Mouse (Mus musculus) lung, postnatal 0 days (tissue): ENCODE data around the gene Prkg1. TPM values are rescaled to one million over a fixed set of nuclear protein-coding genes. Genes with fewer than 3 reads are reported as not detected.

Source experiments
- ATAC-seq: fragments of 200-750 bp; cut with Nextera tagmentation; 2 replicates; pipeline ENCODE4 v1.8.0; 2017; ENCODE audit warnings: moderate library complexity
- DNase-seq: peaks from one replicate; pipeline ENCODE4 v3.0.0-alpha.2; 2016; ENCODE audit warnings: low spot score
- H3K27ac ChIP-seq: fragments of 300-500 bp; sonication (generic); 2 replicates; pipeline ENCODE4 v1.5.1; 2014; ENCODE audit warnings: antibody characterized with exemption, mild to moderate bottlenecking, low read length, mixed read lengths
- H3K27me3 ChIP-seq: fragments of 300-500 bp; sonication (generic); replicated peaks from 2 replicates; pipeline ENCODE4 v1.6.1; 2014; ENCODE audit warnings: low read length, mixed read lengths; ENCODE audit not compliant: insufficient read depth
- H3K36me3 ChIP-seq: fragments of 300-500 bp; sonication (generic); 2 replicates; pipeline ENCODE4 v1.6.1; 2014; ENCODE audit warnings: low read length, mixed read lengths; ENCODE audit not compliant: insufficient read depth
- H3K4me1 ChIP-seq: fragments of 300-500 bp; sonication (generic); 2 replicates; pipeline ENCODE4 v1.6.1; 2014; ENCODE audit warnings: antibody characterized with exemption, low read depth, low read length, mixed read lengths; ENCODE audit not compliant: insufficient read depth
- H3K4me2 ChIP-seq: fragments of 300-500 bp; sonication (generic); replicated peaks from 2 replicates; pipeline ENCODE4 v1.6.1; 2014; ENCODE audit warnings: low read depth, mild to moderate bottlenecking, low read length, moderate library complexity, mixed read lengths
- H3K4me3 ChIP-seq: fragments of 300-500 bp; sonication (generic); 2 replicates; pipeline ENCODE4 v1.5.1; 2014; ENCODE audit warnings: low read depth, low read length
- H3K9ac ChIP-seq: fragments of 300-500 bp; sonication (generic); replicated peaks from 2 replicates; pipeline ENCODE4 v1.6.1; 2014; ENCODE audit warnings: low read depth, mild to moderate bottlenecking
- H3K9me3 ChIP-seq: fragments of 300-500 bp; sonication (generic); 2 replicates; pipeline ENCODE4 v1.6.1; 2016; ENCODE audit warnings: low read length, mixed read lengths
- CTCF ChIP-seq: IDR thresholded peaks from 2 replicates; pipeline ENCODE4 v1.5.1; 2016; ENCODE audit warnings: antibody characterized with exemption, mild to moderate bottlenecking
- EP300 ChIP-seq: IDR thresholded peaks from 2 replicates; pipeline ENCODE4 v1.6.1; 2016; ENCODE audit warnings: antibody characterized with exemption, mild to moderate bottlenecking, control low read depth
- WGBS: fragments of 180-500 bp; shearing (Covaris S2); extraction: QIAGEN DNeasy Blood & Tissue Kit; methylation state at CpG from one replicate; pipeline ENCODE4 v1.1.7; 2014; 5-methylcytosine and 5-hydroxymethylcytosine counted together
- polyA plus RNA-seq: library from polyadenylated mRNA; unstranded; fragments of >200 nt; fragmentation: Nextera tagmentation; extraction: Ambion mirVana; gene quantifications from 2 replicates; pipeline ENCODE4 v1.2.1, GENCODE M21; 2015

Gene Prkg1
- polyA plus RNA-seq, 1 experiment from 2014 or later, result 4.8 TPM

DNA sequence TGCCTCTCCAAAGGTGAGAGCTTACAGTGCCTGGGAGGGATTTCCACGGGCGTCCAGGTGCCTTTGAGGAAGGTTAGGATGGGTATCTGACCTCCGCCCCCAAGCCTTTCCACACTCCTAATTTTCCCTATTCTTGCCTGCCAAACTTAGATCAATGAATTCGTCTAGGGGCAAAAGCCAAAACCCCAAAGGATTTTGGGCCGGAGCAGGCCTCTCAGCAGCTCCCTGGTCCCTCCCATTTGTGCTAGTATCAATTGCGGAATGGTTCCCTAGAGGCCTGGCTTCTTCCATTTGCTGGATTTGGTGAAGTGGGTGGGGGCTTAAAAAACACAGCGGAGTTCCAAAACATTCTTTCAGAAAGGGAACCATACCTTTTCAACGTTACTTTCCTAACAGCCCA is 99.8 kb downstream of the Prkg1 start:
- no peaks in the 10 kb centered on the region for H3K27me3 ChIP-seq
- TF ChIP-seq EP300 (no peak), CTCF (no peak)
- peaks cover 15% of the 10 kb centered on the region; the same call in 1 of the 2 replicates for H3K4me1 ChIP-seq
- H3K36me3 ChIP-seq, result no peaks in the 10 kb centered on the region
- no peaks in the 10 kb centered on the region for H3K9me3 ChIP-seq
- no peak for DNase-seq
- no peak overlapping the region for H3K9ac ChIP-seq
- peak overlapping the region; percentile 94 for H3K4me2 ChIP-seq
- 16% methylated on average over 8 of the region's 8 CpGs for WGBS
- ATAC-seq, result 0 out of 2 replicates have a peak, but pooled peaks have one; percentile 2
- H3K4me3 ChIP-seq, result peak overlapping the region; percentile 60
- H3K27ac ChIP-seq, result no peak overlapping the region

DNA sequence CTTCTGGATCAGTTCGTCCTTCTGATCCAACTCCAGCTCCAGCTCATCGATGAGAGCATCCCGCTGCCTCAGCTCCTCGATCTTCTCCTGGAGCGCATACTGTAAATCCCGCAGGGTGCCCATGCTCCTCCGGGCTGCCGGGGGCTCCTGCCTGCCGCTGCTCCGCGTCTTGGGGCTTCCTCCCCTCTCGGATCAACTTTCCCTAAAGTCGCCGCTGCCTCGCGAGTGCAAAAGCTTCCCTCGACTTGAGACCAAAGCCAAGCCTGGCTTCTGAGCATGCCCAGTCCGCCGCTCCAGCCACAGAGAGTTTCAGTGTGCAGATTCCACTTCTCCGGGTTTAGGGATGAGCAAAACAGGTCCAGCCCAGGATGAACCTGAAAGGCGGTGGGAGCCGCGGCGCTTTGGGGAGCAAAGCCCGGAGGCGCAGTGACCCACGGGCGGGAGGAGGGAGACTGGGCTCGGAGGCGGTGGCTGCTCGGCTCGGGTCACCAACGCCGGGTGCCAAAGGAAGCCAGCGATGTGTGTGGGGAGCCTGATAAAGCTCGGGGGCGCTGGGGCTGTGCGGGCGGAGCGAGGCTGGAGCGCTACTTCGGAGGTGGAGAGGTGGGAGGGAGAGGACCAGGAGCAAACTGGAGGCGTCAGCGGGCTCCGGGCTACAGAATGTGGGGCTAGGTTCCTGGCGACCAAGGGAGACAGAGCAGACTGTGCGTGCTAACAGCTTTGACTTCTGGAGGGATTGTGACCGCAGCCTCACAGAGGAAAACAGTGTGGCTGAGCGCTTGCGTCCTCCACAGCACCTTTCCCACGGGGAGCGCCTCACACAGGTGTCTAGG is 100.5 kb downstream of the Prkg1 start:
- WGBS, result 1% methylated on average over 52 of the region's 52 CpGs
- peak overlapping the region; percentile 32 for H3K9ac ChIP-seq
- no peak for TF ChIP-seq CTCF
- TF ChIP-seq EP300, result no peak
- peak; percentile 70 for ATAC-seq
- H3K4me2 ChIP-seq, result peak overlapping the region; percentile 94
- H3K4me1 ChIP-seq, result peaks cover 15% of the 10 kb centered on the region; the same call in 1 of the 2 replicates
- H3K9me3 ChIP-seq, result no peaks in the 10 kb centered on the region
- peak; percentile 43 for DNase-seq
- peak overlapping the region; percentile 60 for H3K4me3 ChIP-seq
- no peaks in the 10 kb centered on the region for H3K27me3 ChIP-seq
- no peak overlapping the region for H3K27ac ChIP-seq
- H3K36me3 ChIP-seq, result no peaks in the 10 kb centered on the region

DNA sequence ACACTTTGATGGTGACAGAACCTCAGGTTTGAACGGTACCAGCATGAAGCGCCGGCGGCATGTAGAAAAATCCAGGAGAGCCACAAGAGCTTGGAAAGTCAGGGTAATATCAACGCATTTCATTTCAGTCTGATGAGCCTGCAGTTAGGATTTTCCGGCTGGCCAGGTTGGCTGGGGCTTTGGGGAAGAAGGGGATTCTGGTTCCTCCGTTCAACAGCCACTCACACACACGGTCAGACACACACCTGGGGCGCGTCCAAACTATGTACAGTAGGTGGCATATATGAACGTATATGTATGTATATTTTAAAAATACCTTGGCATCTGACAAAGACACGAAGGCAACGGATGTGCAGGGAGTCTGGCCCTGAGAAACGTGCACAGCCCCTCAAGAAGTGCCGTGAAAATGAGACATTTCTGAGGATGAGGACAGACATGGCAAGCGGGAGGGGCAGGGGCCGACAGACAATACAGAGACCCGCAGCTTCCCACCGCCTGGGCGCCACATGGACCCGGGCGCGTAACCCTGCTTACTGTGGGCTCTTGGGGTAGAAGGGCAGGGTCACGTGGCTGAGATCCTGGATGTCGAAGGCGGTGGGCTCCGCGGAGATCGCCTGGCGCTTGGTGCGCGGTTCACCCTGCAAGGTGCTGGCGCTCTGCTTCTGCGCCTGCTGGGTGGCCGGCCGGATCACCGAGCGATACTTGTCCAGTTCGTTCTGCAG is 101.2 kb downstream of the Prkg1 start:
- no peak overlapping the region for H3K27ac ChIP-seq
- TF ChIP-seq EP300, result no peak
- no peak for TF ChIP-seq CTCF

DNA sequence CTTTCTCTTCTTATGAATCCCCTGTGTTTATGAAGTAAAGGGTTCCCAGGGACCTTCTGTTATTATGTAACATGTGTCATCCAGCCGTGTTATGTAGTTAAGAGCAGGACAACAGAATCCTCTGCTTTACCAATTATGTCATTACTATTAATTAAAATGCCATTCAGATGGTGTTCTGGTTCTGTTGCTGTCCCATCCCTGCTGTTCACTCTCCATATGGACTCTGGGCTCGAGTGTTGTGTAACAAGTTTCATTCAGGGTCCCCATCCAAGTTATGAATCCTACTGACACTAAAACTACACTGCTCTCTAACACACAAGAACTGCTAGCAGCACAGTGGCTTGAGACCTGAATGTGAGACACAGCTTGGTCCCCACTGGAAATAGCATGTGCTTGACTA is 102.0 kb downstream of the Prkg1 start:
- WGBS, result 54% methylated on average over 2 of the region's 2 CpGs
- no peak overlapping the region for H3K4me2 ChIP-seq
- H3K27me3 ChIP-seq, result no peaks in the 10 kb centered on the region
- no peaks in the 10 kb centered on the region for H3K36me3 ChIP-seq
- H3K9me3 ChIP-seq, result no peaks in the 10 kb centered on the region
- H3K9ac ChIP-seq, result no peak overlapping the region
- no peak for ATAC-seq
- H3K4me1 ChIP-seq, result peaks cover 15% of the 10 kb centered on the region; the same call in 1 of the 2 replicates
- no peak overlapping the region for H3K27ac ChIP-seq
- H3K4me3 ChIP-seq, result no peak overlapping the region; the same call in 1 of the 2 replicates
- no peak for TF ChIP-seq CTCF
- TF ChIP-seq EP300, result no peak
- DNase-seq, result peak; percentile 9

More for the DNA sequence above, 101.2 kb downstream of the Prkg1 start:
- Histone ChIP-seq H3K4me2 (peak overlapping the region; percentile 94), H3K9me3 (no peaks in the 10 kb centered on the region), H3K4me1 (peaks cover 15% of the 10 kb centered on the region; the same call in 1 of the 2 replicates), H3K27me3 (no peaks in the 10 kb centered on the region), H3K36me3 (no peaks in the 10 kb centered on the region), H3K9ac (peak overlapping the region; percentile 32), H3K4me3 (peak overlapping the region; percentile 60)
- 8% methylated on average over 39 of the region's 39 CpGs for WGBS
- ATAC-seq, result peak; percentile 57
- DNase-seq, result peak; percentile 14

DNA sequence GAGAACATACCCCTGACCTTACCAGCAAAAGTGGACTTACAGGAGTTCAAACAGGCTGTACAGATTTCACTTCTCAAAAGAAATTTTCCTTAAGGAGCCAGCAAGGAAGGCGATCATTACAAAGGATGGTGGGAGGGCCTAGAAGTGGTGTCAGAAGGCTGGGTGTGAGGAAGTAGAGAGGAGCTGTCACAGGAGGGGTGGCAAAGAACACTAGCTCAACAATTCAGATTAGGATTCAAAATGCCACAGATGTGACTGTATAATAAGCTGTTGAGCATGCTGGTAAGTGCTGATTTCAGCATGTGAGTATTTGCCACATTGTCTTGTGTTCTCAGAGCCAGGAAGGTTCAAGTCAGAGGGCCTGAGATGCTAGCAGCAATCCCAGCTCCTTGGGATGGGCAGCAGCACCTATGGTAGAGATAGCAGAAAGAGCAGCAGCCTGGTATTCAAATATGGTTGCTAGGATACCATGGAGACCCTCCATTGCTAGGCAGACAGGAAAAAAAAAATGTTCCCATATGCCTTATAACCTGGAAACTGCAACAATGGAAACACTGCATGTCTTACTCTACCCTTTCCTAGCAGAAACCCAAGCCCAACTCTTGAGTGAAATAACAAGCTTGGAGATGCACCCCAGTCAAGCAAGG is 106.0 kb downstream of the Prkg1 start:
- no peak overlapping the region for H3K9ac ChIP-seq
- no peaks in the 10 kb centered on the region for H3K36me3 ChIP-seq
- no peaks in the 10 kb centered on the region for H3K27me3 ChIP-seq
- no peak overlapping the region for H3K4me3 ChIP-seq
- no peak overlapping the region for H3K27ac ChIP-seq
- TF ChIP-seq CTCF (no peak), EP300 (no peak)
- 68% methylated on average over 1 of the region's 1 CpGs for WGBS
- H3K4me2 ChIP-seq, result no peak overlapping the region
- ATAC-seq (no peak), DNase-seq (no peak)
- peaks cover 7% of the 10 kb centered on the region; the same call in 1 of the 2 replicates for H3K4me1 ChIP-seq
- H3K9me3 ChIP-seq, result no peaks in the 10 kb centered on the region

DNA sequence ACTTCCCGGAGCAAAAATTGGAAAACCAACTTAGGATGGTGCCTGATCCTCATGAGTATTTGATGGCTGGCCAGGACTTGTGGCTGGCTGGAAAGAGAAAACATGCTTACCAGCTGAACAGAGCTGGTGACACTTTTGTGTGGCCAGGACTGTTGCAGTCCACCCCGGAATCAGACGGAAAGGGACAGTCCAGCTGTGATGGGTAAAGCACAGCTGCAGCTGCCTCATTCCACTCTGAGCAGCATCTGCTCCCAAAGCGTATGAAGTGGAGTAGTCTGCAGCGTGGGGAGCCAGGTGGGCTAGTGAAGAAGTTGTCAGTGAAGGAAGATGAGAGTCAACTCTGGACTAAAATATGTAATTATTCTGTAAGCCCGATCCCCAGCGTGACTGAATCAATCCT is 108.6 kb downstream of the Prkg1 start:
- no peaks in the 10 kb centered on the region for H3K9me3 ChIP-seq
- no peaks in the 10 kb centered on the region for H3K4me1 ChIP-seq
- 56% methylated on average over 7 of the region's 7 CpGs for WGBS
- H3K4me2 ChIP-seq, result 0 out of 2 replicates have a peak overlapping the region, but pooled peaks have one; percentile 14
- peak overlapping the region; percentile 22; the same call in 1 of the 2 replicates for H3K27ac ChIP-seq
- DNase-seq (peak; percentile 33), ATAC-seq (peak; percentile 68)
- no peak overlapping the region for H3K9ac ChIP-seq
- no peaks in the 10 kb centered on the region for H3K36me3 ChIP-seq
- H3K27me3 ChIP-seq, result no peaks in the 10 kb centered on the region
- TF ChIP-seq EP300 (no peak), CTCF (no peak)
- H3K4me3 ChIP-seq, result no peak overlapping the region
